Mouse (Mus musculus) intestine, embryonic 16.5 days (tissue): ENCODE results near the gene Fndc3c1. TPM values are rescaled to one million over a fixed set of nuclear protein-coding genes. Genes with fewer than 3 reads are reported as not detected.
A peak's percentile ranks its signal among the peaks of the same experiment; 100 is the strongest.
"Not testable (repeated sequence)": the region's sequence is repeated elsewhere in the genome, so short reads cannot be mapped to it uniquely, and the experiment has no call there.

Experiments
- ATAC-seq: fragments of 200-750 bp; cut with Nextera tagmentation; 2 replicates; pipeline ENCODE4 v1.8.0; 2017; ENCODE audit warnings: moderate TSS enrichment, moderate library complexity
- H3K27ac ChIP-seq: fragments of 300-500 bp; sonication (generic); 2 replicates; pipeline ENCODE4 v1.5.1; 2014; ENCODE audit warnings: mild to moderate bottlenecking, low read length
- H3K27me3 ChIP-seq: fragments of 300-500 bp; sonication (generic); replicated peaks from 2 replicates; pipeline ENCODE4 v1.6.1; 2014; ENCODE audit warnings: low read length, control low read depth, mixed read lengths; ENCODE audit not compliant: control insufficient read depth, insufficient read depth
- H3K36me3 ChIP-seq: fragments of 300-500 bp; sonication (generic); 2 replicates; pipeline ENCODE4 v1.6.1; 2014; ENCODE audit warnings: low read length, control low read depth; ENCODE audit not compliant: control insufficient read depth, insufficient read depth
- H3K4me1 ChIP-seq: fragments of 300-500 bp; sonication (generic); 2 replicates; pipeline ENCODE4 v1.6.1; 2014; ENCODE audit warnings: low read length, control low read depth, mixed read lengths; ENCODE audit not compliant: control insufficient read depth, insufficient read depth
- H3K4me2 ChIP-seq: fragments of 300-500 bp; sonication (generic); 2 replicates; pipeline ENCODE4 v1.6.1; 2014; ENCODE audit warnings: low read depth, low read length, control low read depth
- H3K4me3 ChIP-seq: fragments of 300-500 bp; sonication (generic); 2 replicates; pipeline ENCODE4 v1.5.1; 2014; ENCODE audit warnings: mild to moderate bottlenecking, low read length
- H3K9ac ChIP-seq: fragments of 300-500 bp; sonication (generic); 2 replicates; pipeline ENCODE4 v1.6.1; 2014; ENCODE audit warnings: low read depth, low read length
- H3K9me3 ChIP-seq: fragments of 300-500 bp; sonication (generic); 2 replicates; pipeline ENCODE4 v1.6.1; 2016; ENCODE audit warnings: low read length, control low read depth; ENCODE audit not compliant: control insufficient read depth
- WGBS: fragments of 180-500 bp; shearing (Covaris S2); extraction: QIAGEN DNeasy Blood & Tissue Kit; methylation state at CpG from one replicate; pipeline ENCODE4 v1.1.7; 2014; 5-methylcytosine and 5-hydroxymethylcytosine counted together
- microRNA-seq: library from miRNA; unstranded; fragments of <30 nt; microRNA quantifications from one replicate; pipeline ENCODE4, GENCODE M21; 2016
- polyA plus RNA-seq: library from polyadenylated mRNA; unstranded; fragments of >200 nt; fragmentation: Nextera tagmentation; extraction: Ambion mirVana; gene quantifications from 2 replicates; pipeline ENCODE4 v1.2.1, GENCODE M21; 2015

Gene Fndc3c1
- polyA plus RNA-seq, result 2.2 and 2.4 TPM in 2 replicates

GRCm38 (mm10) chrX:106485101-106485651, at the start of gene Fndc3c1:
Gene Fndc3c1 (minus strand): TSS chrX:106485401.
- Histone ChIP-seq H3K9me3 (no peaks in the 10 kb centered on the region), H3K27ac (no peak within 1 kb of the TSS), H3K36me3 (no peaks in the 10 kb centered on the region), H3K4me3 (peak within 1 kb of the TSS; percentile 48), H3K4me1 (no peaks in the 10 kb centered on the region), H3K4me2 (peak within 1 kb of the TSS; percentile 53), H3K9ac (peak within 1 kb of the TSS; percentile 33; the same call in 1 of the 2 replicates), H3K27me3 (peaks cover 13% of the 10 kb centered on the region)
- WGBS, result 21% methylated on average over 32 of the region's 39 CpGs
- peak; percentile 96 for ATAC-seq

DNA sequence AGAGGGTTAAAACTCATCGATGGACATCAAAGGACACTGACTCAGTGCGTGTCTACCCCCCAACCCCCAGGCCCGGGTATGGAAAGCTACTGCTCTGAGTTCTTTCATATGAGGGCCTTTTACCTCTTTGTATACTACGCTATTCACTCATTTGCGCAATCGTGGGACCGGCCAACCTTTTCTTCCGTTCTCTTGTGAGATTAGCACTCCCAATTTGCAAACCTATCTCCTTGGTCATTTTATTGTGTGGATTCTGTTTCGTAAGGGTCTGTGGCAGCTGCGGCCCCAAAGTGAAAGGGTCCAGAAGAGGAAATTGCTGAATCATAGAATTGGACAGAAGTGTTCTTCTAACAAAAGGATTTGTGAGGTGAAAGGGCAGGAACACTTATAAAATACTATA, 1.2 kb upstream of the Fndc3c1 start:
- no peak overlapping the region for H3K4me3 ChIP-seq
- H3K9ac ChIP-seq, result no peak overlapping the region
- no peak for ATAC-seq
- 43% methylated on average over 10 of the region's 10 CpGs for WGBS
- H3K4me1 ChIP-seq, result no peaks in the 10 kb centered on the region
- H3K36me3 ChIP-seq, result no peaks in the 10 kb centered on the region
- H3K27ac ChIP-seq, result no peak overlapping the region
- peaks cover 13% of the 10 kb centered on the region for H3K27me3 ChIP-seq
- no peaks in the 10 kb centered on the region for H3K9me3 ChIP-seq
- no peak overlapping the region for H3K4me2 ChIP-seq

- H3K4me2 ChIP-seq, result peak overlapping the region; percentile 53
- ATAC-seq, result peak; percentile 59
- no peaks in the 10 kb centered on the region for H3K9me3 ChIP-seq
- H3K4me3 ChIP-seq, result peak overlapping the region; percentile 48
- no peaks in the 10 kb centered on the region for H3K36me3 ChIP-seq
- WGBS, result 19% methylated on average over 13 of the region's 13 CpGs
- no peak overlapping the region for H3K27ac ChIP-seq
- peaks cover 13% of the 10 kb centered on the region for H3K27me3 ChIP-seq
- H3K9ac ChIP-seq, result 0 out of 2 replicates have a peak overlapping the region, but pooled peaks have one; percentile 33
- H3K4me1 ChIP-seq, result no peaks in the 10 kb centered on the region
Observed at GRCm38 (mm10) chrX:106485671-106486070, 470 bp upstream of the Fndc3c1 start.

- H3K27ac ChIP-seq, H3K9me3 ChIP-seq, H3K27me3 ChIP-seq, H3K36me3 ChIP-seq, ATAC-seq, H3K4me1 ChIP-seq, H3K9ac ChIP-seq, H3K4me3 ChIP-seq, H3K4me2 ChIP-seq: not testable (repeated sequence)
- WGBS, result 55% methylated on average over 2 of the region's 2 CpGs
Observed at GRCm38 (mm10) chrX:106479891-106480290, 5.3 kb downstream of the Fndc3c1 start.

DNA sequence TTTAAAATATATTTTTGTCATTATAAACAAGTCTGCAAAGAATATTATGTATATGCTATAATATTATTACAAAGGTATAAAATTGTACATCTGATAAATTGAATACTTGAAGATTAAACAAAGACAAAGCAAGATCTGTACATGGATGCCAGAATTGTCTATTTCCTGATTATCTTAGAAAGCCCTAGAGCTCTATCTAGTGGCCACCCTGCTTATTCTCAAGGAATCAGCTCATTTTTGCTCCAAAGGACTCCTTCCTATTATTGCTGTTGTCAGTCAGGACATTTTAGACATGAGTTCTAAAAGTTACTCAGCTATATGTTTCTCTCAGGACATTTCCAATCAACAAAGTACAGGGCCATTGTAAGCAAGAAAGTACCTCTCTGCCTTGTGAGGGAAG, 99.9 kb downstream of the Fndc3c1 start:
- no peak for ATAC-seq
- no peaks in the 10 kb centered on the region for H3K4me1 ChIP-seq
- no peaks in the 10 kb centered on the region for H3K9me3 ChIP-seq
- no peak overlapping the region for H3K4me3 ChIP-seq
- no peak overlapping the region for H3K4me2 ChIP-seq
- H3K36me3 ChIP-seq, result no peaks in the 10 kb centered on the region
- H3K9ac ChIP-seq, result no peak overlapping the region
- no peak overlapping the region for H3K27ac ChIP-seq
- H3K27me3 ChIP-seq, result no peaks in the 10 kb centered on the region

- Histone ChIP-seq H3K36me3 (no peaks in the 10 kb centered on the region), H3K9ac (no peak overlapping the region), H3K9me3 (no peaks in the 10 kb centered on the region), H3K4me1 (no peaks in the 10 kb centered on the region), H3K27me3 (no peaks in the 10 kb centered on the region), H3K4me2 (no peak overlapping the region), H3K4me3 (no peak overlapping the region), H3K27ac (no peak overlapping the region)
- no peak for ATAC-seq
Observed at GRCm38 (mm10) chrX:106380608-106381007, 104.6 kb downstream of the Fndc3c1 start.

Small RNA genes lying within 50 kb of the gene (microRNA-seq; reads per million reads assigned to microRNA genes)
- not detected for gene Gm27428

Other genes with a start within 250 kb of the Fndc3c1 start
- not detected in 2 replicates for gene Fnd3c2, start 230.0 kb downstream of the Fndc3c1 start, polyA plus RNA-seq
- gene Gm5127, start 97.8 kb upstream of the Fndc3c1 start, polyA plus RNA-seq, result 0.10 TPM in 1 of 2 replicates, not detected in the other
- gene Cysltr1, start 118.3 kb upstream of the Fndc3c1 start, polyA plus RNA-seq, result 3.3 and 5.6 TPM in 2 replicates